Mouse (Mus musculus) liver, embryonic 11.5 days (tissue): Measurements from ENCODE around the gene Ptprh. TPM values are rescaled to one million over a fixed set of nuclear protein-coding genes. Genes with fewer than 3 reads are reported as not detected.
"Not testable (repeated sequence)": the region's sequence is repeated elsewhere in the genome, so short reads cannot be mapped to it uniquely, and the experiment has no call there.

Experiments used
- ATAC-seq: fragments of 200-750 bp; cut with Nextera tagmentation; replicated peaks from 2 replicates; pipeline ENCODE4 v1.8.0; 2017; ENCODE audit warnings: moderate number of reproducible peaks, mild to moderate bottlenecking, moderate TSS enrichment, moderate library complexity; ENCODE audit not compliant: low FRiP score
- DNase-seq: peaks from one replicate; pipeline ENCODE4 v3.0.0-alpha.2; 2017; ENCODE audit warnings: low spot score
- H3K27ac ChIP-seq: fragments of 300-500 bp; sonication (generic); 2 replicates; pipeline ENCODE4 v1.5.1; 2014; ENCODE audit warnings: mild to moderate bottlenecking, low read depth, low read length, control low read depth
- H3K27me3 ChIP-seq: fragments of 300-500 bp; sonication (generic); replicated peaks from 2 replicates; pipeline ENCODE4 v1.6.1; 2014; ENCODE audit warnings: low read length, mixed read lengths; ENCODE audit not compliant: control insufficient read depth, insufficient read depth
- H3K36me3 ChIP-seq: fragments of 300-500 bp; sonication (generic); 2 replicates; pipeline ENCODE4 v1.6.1; 2014; ENCODE audit warnings: mild to moderate bottlenecking, low read length, moderate library complexity, mixed read lengths; ENCODE audit not compliant: control insufficient read depth, insufficient read depth
- H3K4me1 ChIP-seq: fragments of 300-500 bp; sonication (generic); replicated peaks from 2 replicates; pipeline ENCODE4 v1.6.1; 2014; ENCODE audit warnings: low read length, mixed read lengths; ENCODE audit not compliant: control insufficient read depth, insufficient read depth
- H3K4me2 ChIP-seq: fragments of 300-500 bp; sonication (generic); 2 replicates; pipeline ENCODE4 v1.6.1; 2014; ENCODE audit warnings: mild to moderate bottlenecking, control low read depth, moderate library complexity
- H3K4me3 ChIP-seq: fragments of 300-500 bp; sonication (generic); 2 replicates; pipeline ENCODE4 v1.5.1; 2014; ENCODE audit warnings: low read depth, low read length, control low read depth
- H3K9ac ChIP-seq: fragments of 300-500 bp; sonication (generic); 2 replicates; pipeline ENCODE4 v1.6.1; 2014; ENCODE audit warnings: low read depth, low read length, control low read depth
- H3K9me3 ChIP-seq: fragments of 300-500 bp; sonication (generic); 2 replicates; pipeline ENCODE4 v1.6.1; 2016; ENCODE audit warnings: low read length, inconsistent platforms, mixed read lengths; ENCODE audit not compliant: control insufficient read depth
- WGBS: fragments of 180-500 bp; shearing (Covaris S2); extraction: QIAGEN DNeasy Blood & Tissue Kit; methylation state at CpG from one replicate; pipeline ENCODE4 v1.1.7; 2014; 5-methylcytosine and 5-hydroxymethylcytosine counted together
- polyA plus RNA-seq: library from polyadenylated mRNA; unstranded; fragments of >200 nt; fragmentation: Nextera tagmentation; extraction: Ambion mirVana; gene quantifications from 2 replicates; pipeline ENCODE4 v1.2.1, GENCODE M21; 2014

Gene Ptprh
- polyA plus RNA-seq, 1 experiment from 2014 or later = not detected

DNA sequence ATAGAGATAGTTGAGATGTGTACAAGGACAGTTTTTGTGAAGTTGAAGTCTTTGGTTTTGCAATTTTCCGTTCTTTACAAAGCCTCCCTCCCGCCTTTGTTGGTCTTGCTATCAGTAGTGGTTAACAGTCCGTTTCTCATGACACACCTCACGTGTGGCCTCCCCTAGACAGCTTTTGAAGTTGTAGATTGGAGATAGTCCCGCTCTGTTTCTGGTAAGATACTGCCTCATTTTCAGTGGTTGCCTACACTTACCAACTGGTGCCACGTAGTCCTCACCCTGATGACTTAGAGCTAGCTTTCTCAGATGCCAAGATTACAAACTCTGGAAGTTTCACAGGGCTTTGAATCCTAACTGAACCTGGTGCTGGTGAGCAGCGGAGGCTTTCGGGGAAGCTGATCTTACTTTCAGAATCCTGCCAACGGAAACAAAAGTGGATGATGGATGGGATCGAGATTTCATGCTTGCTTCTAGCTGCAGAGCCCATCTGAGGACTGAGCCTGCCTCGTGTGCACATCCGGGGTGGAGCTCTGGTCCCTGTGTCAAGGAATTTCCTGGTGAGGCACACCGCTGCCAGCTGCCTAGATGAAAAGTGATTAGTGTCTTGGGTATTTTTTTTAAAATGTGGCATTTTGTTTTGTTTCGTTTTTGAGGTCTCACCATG, 10.0 kb upstream of the Ptprh start:
- Histone ChIP-seq H3K27me3 (no peaks in the 10 kb centered on the region), H3K27ac (peak overlapping the region; percentile 83), H3K4me1 (no peaks in the 10 kb centered on the region), H3K36me3 (no peaks in the 10 kb centered on the region), H3K4me3 (no peak overlapping the region), H3K4me2 (peak overlapping the region; percentile 52), H3K9me3 (no peaks in the 10 kb centered on the region), H3K9ac (no peak overlapping the region; the same call in 1 of the 2 replicates)
- ATAC-seq = peak; percentile 91
- peak; percentile 36 for DNase-seq
- WGBS = 50% methylated on average over 14 of the region's 14 CpGs

DNA sequence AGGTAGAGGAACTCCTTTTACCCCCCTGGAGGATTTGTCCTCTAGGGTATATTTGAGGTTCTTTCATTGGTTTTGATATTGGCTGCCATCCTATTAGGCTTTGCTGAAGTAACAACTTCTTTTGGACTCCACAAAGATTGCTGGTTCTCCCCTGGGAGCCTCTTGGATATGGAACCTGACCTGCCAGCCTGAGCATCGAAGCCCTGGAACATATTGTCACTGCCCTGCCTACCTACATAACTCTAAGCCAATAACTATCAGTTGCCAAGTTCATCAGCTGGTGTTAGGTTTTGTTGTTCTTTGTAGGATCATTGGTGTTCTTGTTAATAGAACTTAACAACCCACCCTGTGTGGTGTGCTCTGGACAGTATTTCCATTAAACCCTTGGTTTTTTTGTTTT, 9.1 kb upstream of the Ptprh start:
- Histone ChIP-seq H3K4me2 (no peak overlapping the region), H3K4me3 (no peak overlapping the region), H3K4me1 (no peaks in the 10 kb centered on the region), H3K9me3 (no peaks in the 10 kb centered on the region), H3K27ac (no peak overlapping the region), H3K9ac (no peak overlapping the region), H3K36me3 (no peaks in the 10 kb centered on the region), H3K27me3 (no peaks in the 10 kb centered on the region)
- DNase-seq = no peak
- WGBS = 73% methylated on average over 1 of the region's 1 CpGs
- no peak for ATAC-seq

DNA sequence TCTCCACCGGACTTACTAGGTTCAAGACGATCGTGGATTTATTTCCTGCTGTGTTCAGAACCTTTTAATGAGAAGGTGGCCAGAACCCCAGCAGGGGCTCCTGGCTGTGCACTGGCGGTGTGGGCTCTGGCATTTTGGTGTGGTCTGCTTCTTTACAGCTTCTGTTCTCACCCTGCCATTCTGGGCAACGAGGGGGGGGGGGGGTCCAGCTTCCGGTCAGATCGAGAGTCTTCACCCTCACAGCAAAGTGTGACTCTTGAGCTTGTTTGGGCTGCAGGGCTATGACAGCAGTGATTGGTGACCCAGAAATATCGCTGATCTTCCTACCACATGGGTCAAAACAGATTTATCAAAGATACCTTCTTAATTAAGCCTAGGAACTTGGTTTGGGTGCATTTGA, 8.5 kb upstream of the Ptprh start:
- no peak overlapping the region for H3K4me2 ChIP-seq
- no peak overlapping the region for H3K27ac ChIP-seq
- H3K36me3 ChIP-seq = no peaks in the 10 kb centered on the region
- no peak overlapping the region for H3K4me3 ChIP-seq
- 51% methylated on average over 8 of the region's 8 CpGs for WGBS
- no peak for ATAC-seq
- H3K9me3 ChIP-seq = no peaks in the 10 kb centered on the region
- no peaks in the 10 kb centered on the region for H3K27me3 ChIP-seq
- no peaks in the 10 kb centered on the region for H3K4me1 ChIP-seq
- H3K9ac ChIP-seq = no peak overlapping the region
- DNase-seq = no peak

DNA sequence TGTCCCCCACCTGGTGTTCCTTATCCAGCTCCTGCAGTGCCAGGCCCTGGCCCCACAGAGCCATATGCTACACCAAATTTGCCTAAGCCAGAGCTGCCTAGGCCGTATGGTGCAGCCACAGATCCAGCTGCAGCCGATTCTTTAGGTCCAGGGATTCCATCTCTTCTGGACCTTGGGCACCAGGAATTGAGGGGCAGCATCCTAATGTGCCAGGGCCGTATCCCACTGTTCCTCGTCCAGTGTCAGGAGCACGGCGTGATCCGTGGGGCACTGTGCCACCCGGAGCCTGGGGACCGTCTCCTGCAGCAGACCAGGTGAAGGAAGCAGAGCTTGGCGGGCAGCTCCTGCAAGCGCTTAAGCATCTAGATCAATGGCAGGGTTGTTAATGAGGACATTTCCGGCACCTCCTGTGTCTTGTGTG, 8.1 kb upstream of the Ptprh start:
- H3K9me3 ChIP-seq = no peaks in the 10 kb centered on the region
- no peaks in the 10 kb centered on the region for H3K4me1 ChIP-seq
- no peak overlapping the region for H3K9ac ChIP-seq
- no peak overlapping the region for H3K4me3 ChIP-seq
- no peak overlapping the region for H3K4me2 ChIP-seq
- no peaks in the 10 kb centered on the region for H3K27me3 ChIP-seq
- H3K27ac ChIP-seq = no peak overlapping the region
- no peak for ATAC-seq
- no peaks in the 10 kb centered on the region for H3K36me3 ChIP-seq
- WGBS = 73% methylated on average over 12 of the region's 12 CpGs
- DNase-seq = no peak

DNA sequence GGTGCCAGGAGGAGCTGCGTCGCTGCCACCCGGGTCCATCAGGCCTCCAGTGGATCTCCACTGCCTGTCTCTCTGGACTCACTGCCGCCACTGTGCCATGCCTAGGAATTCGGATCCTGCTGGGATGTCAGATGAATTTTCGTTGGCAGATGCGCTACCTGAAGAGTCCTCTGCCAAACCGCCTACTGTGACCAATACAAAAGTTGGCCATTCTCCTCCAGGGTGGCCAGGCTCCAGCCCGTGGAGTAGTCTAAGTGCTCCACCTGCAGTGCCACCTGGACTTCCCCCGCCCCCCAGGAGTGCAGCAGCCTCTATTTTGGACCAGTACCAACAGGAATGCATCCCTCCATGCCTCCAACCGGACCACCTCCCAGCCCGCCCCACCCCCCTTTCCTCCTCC, 7.7 kb upstream of the Ptprh start:
- ATAC-seq (no peak), DNase-seq (no peak)
- no peaks in the 10 kb centered on the region for H3K36me3 ChIP-seq
- H3K4me2 ChIP-seq = no peak overlapping the region
- H3K9me3 ChIP-seq = no peaks in the 10 kb centered on the region
- H3K4me3 ChIP-seq = no peak overlapping the region
- no peaks in the 10 kb centered on the region for H3K4me1 ChIP-seq
- no peak overlapping the region for H3K9ac ChIP-seq
- no peaks in the 10 kb centered on the region for H3K27me3 ChIP-seq
- no peak overlapping the region for H3K27ac ChIP-seq
- 78% methylated on average over 12 of the region's 12 CpGs for WGBS

DNA sequence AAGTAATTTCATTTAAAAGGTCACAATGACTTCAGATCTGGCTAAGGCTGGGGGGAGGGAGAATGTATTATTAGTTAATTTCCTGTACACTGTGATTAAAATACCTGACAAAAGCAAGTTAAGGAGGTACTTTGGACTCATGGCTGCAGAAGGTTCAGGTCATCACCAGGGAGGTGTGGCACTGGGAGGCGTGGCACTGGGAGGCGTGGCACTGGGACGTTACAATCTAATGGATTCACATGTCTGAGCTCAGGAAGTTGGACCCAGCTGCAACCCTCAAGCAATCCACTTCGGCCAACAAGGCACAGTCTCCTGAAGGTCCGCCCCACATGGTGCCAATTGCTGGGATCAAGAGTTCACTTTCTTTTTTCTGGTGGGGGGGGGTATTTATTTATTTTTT, 4.2 kb upstream of the Ptprh start:
- no peaks in the 10 kb centered on the region for H3K4me1 ChIP-seq
- no peak overlapping the region for H3K27ac ChIP-seq
- WGBS = 53% methylated on average over 5 of the region's 5 CpGs
- no peaks in the 10 kb centered on the region for H3K36me3 ChIP-seq
- H3K27me3 ChIP-seq = no peaks in the 10 kb centered on the region
- ATAC-seq (peak; percentile 73), DNase-seq (no peak)
- no peaks in the 10 kb centered on the region for H3K9me3 ChIP-seq
- H3K4me3 ChIP-seq = no peak overlapping the region
- no peak overlapping the region for H3K4me2 ChIP-seq
- H3K9ac ChIP-seq = no peak overlapping the region

DNA sequence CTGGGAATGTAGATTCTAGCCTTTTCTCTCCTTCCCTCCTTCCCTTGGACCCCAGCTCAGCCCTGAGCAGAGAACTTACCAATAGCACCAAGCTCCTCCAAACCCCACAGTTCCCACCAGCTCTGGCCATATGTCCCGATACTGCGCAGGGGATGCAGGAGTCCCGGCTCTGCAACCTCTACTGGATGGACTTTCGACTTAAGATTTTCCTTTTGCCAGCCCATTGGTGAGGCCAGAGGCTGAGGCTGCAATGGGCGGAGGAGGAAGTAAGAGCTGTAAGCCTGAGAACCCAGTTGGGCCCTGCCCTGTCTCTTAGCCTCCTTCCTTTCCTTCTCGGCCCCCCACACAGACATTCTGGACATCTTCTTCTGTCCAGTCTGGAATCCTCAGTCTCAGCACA, 872 bp downstream of the Ptprh start:
- ATAC-seq (no peak), DNase-seq (no peak)
- no peaks in the 10 kb centered on the region for H3K36me3 ChIP-seq
- no peaks in the 10 kb centered on the region for H3K27me3 ChIP-seq
- no peak overlapping the region for H3K27ac ChIP-seq
- no peak overlapping the region for H3K4me3 ChIP-seq
- no peaks in the 10 kb centered on the region for H3K4me1 ChIP-seq
- no peak overlapping the region for H3K9ac ChIP-seq
- 77% methylated on average over 6 of the region's 6 CpGs for WGBS
- H3K4me2 ChIP-seq = no peak overlapping the region
- no peaks in the 10 kb centered on the region for H3K9me3 ChIP-seq

DNA sequence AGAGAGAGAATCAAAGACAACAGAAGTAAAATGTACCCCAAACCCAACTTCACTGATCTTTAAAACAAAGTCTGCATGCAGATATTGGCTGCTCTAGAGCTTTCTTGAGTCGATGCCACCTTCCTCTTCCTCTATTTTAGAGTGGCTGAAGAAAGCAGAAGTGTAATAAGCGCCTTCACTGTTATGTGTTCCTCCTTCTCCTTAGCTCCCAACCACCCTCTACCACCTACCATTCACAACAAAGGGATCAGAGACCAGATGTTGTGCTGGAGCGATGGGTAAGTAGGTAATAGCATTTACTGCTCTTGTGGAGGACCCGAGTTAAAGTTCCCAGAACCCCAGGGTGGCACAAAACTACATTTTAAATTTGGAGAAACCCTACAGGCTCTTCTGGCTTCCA, 6.8 kb downstream of the Ptprh start:
- WGBS = 55% methylated on average over 4 of the region's 4 CpGs

DNA sequence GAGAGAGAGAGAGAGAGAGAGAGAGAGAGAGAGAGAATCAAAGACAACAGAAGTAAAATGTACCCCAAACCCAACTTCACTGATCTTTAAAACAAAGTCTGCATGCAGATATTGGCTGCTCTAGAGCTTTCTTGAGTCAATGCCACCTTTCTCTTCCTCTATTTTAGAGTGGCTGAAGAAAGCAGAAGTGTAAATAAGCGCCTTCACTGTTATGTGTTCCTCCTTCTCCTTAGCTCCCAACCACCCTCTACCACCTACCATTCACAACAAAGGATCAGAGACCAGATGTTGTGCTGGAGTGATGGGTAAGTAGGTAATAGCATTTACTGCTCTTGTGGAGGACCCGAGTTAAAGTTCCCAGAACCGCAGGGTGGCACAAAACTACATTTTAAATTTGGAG, 22.4 kb downstream of the Ptprh start:
- ATAC-seq, H3K9me3 ChIP-seq, H3K4me2 ChIP-seq, DNase-seq, H3K9ac ChIP-seq, H3K27me3 ChIP-seq, H3K36me3 ChIP-seq, H3K4me1 ChIP-seq, H3K4me3 ChIP-seq, H3K27ac ChIP-seq: not testable (repeated sequence)
- WGBS = 66% methylated on average over 3 of the region's 3 CpGs

More for the DNA sequence above, 6.8 kb downstream of the Ptprh start:
- not testable (repeated sequence) for H3K4me2 ChIP-seq, H3K9me3 ChIP-seq, H3K36me3 ChIP-seq, DNase-seq, H3K4me3 ChIP-seq, H3K9ac ChIP-seq, H3K27me3 ChIP-seq, H3K27ac ChIP-seq, ATAC-seq, H3K4me1 ChIP-seq
